Mouse (Mus musculus) heart, embryonic 14.5 days (tissue): ENCODE measurements around the gene Hist1h2bn. TPM values are rescaled to one million over a fixed set of nuclear protein-coding genes. Genes with fewer than 3 reads are reported as not detected.
"Not testable (repeated sequence)": the region's sequence is repeated elsewhere in the genome, so short reads cannot be mapped to it uniquely, and the experiment has no call there.

ENCODE experiments used
- ATAC-seq: fragments of 200-750 bp; cut with Nextera tagmentation; 2 replicates; pipeline ENCODE4 v1.8.0; 2017; ENCODE audit warnings: low read depth, moderate TSS enrichment; ENCODE audit not compliant: insufficient number of reproducible peaks, insufficient read depth, low FRiP score
- H3K27ac ChIP-seq, 2 experiments: fragments of 200-500 bp in 1 of 2; fragments of 300-500 bp in 1 of 2; sonication (generic) in 1 of 2; replicated peaks in 1 of 2; 2 replicates each; pipeline ENCODE4 v1.5.1; 2012 to 2014; ENCODE audit warnings: low read depth in 2 of 2, low read length in 2 of 2, control low read depth in 1 of 2, mild to moderate bottlenecking in 1 of 2, mixed read lengths in 1 of 2; ENCODE audit not compliant: control insufficient read depth in 1 of 2, insufficient read depth in 1 of 2
- H3K27me3 ChIP-seq: fragments of 300-500 bp; sonication (generic); 2 replicates; pipeline ENCODE4 v1.6.1; 2014; ENCODE audit warnings: mild to moderate bottlenecking, low read length, control low read depth; ENCODE audit not compliant: control insufficient read depth, insufficient read depth
- H3K36me3 ChIP-seq: fragments of 300-500 bp; sonication (generic); 2 replicates; pipeline ENCODE4 v1.6.1; 2014; ENCODE audit warnings: mild to moderate bottlenecking, control low read depth, low read length, mixed read lengths; ENCODE audit not compliant: control insufficient read depth, insufficient read depth
- H3K4me1 ChIP-seq, 2 experiments: fragments of 200-500 bp in 1 of 2; fragments of 300-500 bp in 1 of 2; sonication (generic) in 1 of 2; 2 replicates each; pipeline ENCODE4 v1.6.1; 2012 to 2014; ENCODE audit warnings: low read length in 2 of 2, control low read depth in 1 of 2, mixed read lengths in 1 of 2; ENCODE audit not compliant: control insufficient read depth in 2 of 2, insufficient read depth in 2 of 2
- H3K4me2 ChIP-seq: fragments of 300-500 bp; sonication (generic); 2 replicates; pipeline ENCODE4 v1.6.1; 2014; ENCODE audit warnings: mild to moderate bottlenecking, low read length
- H3K4me3 ChIP-seq, 2 experiments: fragments of 200-500 bp in 1 of 2; fragments of 300-500 bp in 1 of 2; sonication (generic) in 1 of 2; 2 replicates each; pipeline ENCODE4 v1.5.1; 2012 to 2014; ENCODE audit warnings: low read length in 2 of 2, mild to moderate bottlenecking in 2 of 2, control low read depth in 1 of 2, low read depth in 1 of 2, moderate library complexity in 1 of 2; ENCODE audit not compliant: control insufficient read depth in 1 of 2, insufficient read depth in 1 of 2
- H3K9ac ChIP-seq: fragments of 300-500 bp; sonication (generic); 2 replicates; pipeline ENCODE4 v1.6.1; 2014; ENCODE audit warnings: mild to moderate bottlenecking, low read length
- H3K9me3 ChIP-seq: fragments of 300-500 bp; sonication (generic); 2 replicates; pipeline ENCODE4 v1.6.1; 2016; ENCODE audit warnings: low read length, control low read depth; ENCODE audit not compliant: control insufficient read depth
- WGBS: fragments of 180-500 bp; shearing (Covaris S2); extraction: QIAGEN DNeasy Blood & Tissue Kit; methylation state at CpG from one replicate; pipeline ENCODE4 v1.1.7; 2014; 5-methylcytosine and 5-hydroxymethylcytosine counted together
- polyA plus RNA-seq: library from polyadenylated mRNA; unstranded; fragments of >200 nt; fragmentation: Nextera tagmentation; extraction: Ambion mirVana; gene quantifications from 2 replicates; pipeline ENCODE4 v1.2.1, GENCODE M21; 2014

The Hist1h2bn gene
- 2.2 and 2.7 TPM in 2 replicates for polyA plus RNA-seq

DNA sequence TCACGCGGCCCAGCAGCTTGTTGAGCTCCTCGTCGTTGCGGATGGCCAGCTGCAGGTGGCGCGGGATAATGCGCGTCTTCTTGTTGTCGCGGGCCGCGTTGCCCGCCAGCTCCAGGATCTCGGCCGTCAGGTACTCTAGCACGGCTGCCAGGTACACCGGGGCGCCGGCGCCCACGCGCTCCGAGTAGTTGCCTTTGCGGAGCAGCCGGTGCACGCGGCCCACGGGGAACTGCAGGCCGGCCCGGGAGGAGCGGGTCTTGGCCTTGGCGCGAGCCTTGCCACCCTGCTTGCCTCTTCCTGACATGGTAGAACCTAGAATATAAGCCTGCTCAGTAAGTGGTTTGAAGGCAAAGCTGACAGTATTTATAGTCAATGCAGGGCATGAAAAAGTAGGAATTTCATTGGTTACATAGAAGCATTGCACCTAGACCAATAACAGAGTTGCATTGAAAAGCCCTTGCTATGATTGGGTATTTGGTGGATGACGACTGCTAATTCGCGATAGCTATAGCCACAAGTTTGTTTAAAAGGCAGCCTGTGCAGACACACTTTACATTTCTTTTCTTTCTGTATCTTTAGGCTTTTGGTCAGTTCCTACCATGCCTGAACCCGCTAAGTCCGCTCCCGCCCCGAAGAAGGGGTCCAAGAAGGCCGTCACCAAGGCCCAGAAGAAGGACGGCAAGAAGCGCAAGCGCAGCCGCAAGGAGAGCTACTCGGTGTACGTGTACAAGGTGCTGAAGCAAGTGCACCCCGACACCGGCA, at the start of gene Hist1h2bn, which contains the start of gene Hist1h2ak:
TSS of gene Hist1h2bn (plus strand) at position 600 of the 762 bp plus-strand sequence.
TSS of gene Hist1h2ak (minus strand) at position 304 of the 762 bp plus-strand sequence.
- WGBS: under 1% methylated on average over 38 of the region's 50 CpGs
- H3K36me3 ChIP-seq, H3K27me3 ChIP-seq, H3K9me3 ChIP-seq: not testable (repeated sequence)
- Histone ChIP-seq H3K9ac (peak within 1 kb of the TSS; percentile 75), H3K4me3 (peak within 1 kb of the TSS; percentile 37 to 59), H3K27ac (peak within 1 kb of the TSS; percentile 88 to 94), H3K4me1 (peaks cover 2 to 28% of the 10 kb centered on the region in 2 experiments; a peak in 3 of 4 replicates), H3K4me2 (peak within 1 kb of the TSS; percentile 61)
- peak; percentile 90 for ATAC-seq

DNA sequence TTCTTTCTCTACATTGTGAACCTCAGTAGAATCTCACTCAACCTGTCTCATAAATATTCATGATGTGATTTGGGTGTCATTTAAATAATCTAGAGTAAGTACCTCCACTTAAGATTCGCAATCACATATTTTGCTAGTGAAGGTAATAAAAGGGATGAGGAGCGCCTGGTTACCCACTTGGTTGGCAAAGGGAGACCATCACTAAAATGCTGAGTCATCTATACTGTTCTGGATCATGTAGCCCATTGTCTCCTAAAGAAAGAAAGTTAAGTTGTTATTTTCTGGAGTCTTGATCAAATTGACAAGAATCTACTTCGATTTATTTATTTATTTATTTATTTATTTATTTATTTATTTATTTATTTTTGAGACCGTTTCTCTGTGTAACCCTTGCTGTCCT, 47.3 kb upstream of the Hist1h2bn start:
- 64% methylated on average over 4 of the region's 4 CpGs for WGBS
- no peak overlapping the region for H3K9ac ChIP-seq
- no peaks in the 10 kb centered on the region for H3K36me3 ChIP-seq
- H3K4me2 ChIP-seq: no peak overlapping the region
- ATAC-seq: no peak
- no peak overlapping the region for H3K27ac ChIP-seq
- H3K27me3 ChIP-seq: no peaks in the 10 kb centered on the region
- no peaks in the 10 kb centered on the region for H3K9me3 ChIP-seq
- H3K4me3 ChIP-seq: no peak overlapping the region
- H3K4me1 ChIP-seq: no peaks in the 10 kb centered on the region

DNA sequence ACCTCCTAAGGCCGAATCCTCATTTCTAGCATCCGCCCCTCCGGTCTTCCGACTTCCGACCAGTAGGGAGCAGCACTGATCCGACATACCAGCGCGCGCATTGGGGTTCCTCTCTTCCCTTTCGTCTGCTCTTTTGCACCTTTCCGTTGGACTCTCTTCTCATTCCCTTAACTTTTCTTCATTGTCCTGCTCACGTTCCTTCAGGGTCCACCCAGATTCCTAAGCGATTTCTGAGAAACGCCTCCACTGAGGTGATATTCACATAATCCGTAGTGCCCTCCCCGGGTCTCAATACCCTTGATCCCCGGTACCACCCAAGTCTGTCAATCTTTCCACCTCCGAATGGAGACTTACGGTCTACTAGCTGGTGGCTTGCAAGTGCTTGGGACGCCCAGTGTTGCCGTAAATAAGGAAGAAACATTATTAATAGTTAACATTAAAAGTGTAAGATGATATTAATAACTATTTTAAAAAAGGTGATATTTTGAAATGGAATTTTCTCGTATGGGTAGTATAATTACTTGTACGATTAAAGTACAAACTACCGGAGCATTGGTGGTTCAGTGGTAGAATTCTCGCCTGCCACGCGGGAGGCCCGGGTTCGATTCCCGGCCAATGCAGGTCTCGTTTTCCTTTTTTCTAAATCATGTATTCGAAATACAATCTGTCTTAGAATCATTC, 43.8 kb upstream of the Hist1h2bn start:
- Histone ChIP-seq H3K27me3 (no peaks in the 10 kb centered on the region), H3K4me2 (peak overlapping the region; percentile 79), H3K4me3 (peak overlapping the region; percentile 49 to 93), H3K36me3 (no peaks in the 10 kb centered on the region), H3K9ac (peak overlapping the region; percentile 65), H3K27ac (peak overlapping the region; percentile 77 to 98), H3K4me1 (peaks cover 2 to 4% of the 10 kb centered on the region in 2 experiments; a peak in 3 of 4 replicates), H3K9me3 (no peaks in the 10 kb centered on the region)
- WGBS: under 1% methylated on average over 32 of the region's 32 CpGs
- ATAC-seq: peak; percentile 71

DNA sequence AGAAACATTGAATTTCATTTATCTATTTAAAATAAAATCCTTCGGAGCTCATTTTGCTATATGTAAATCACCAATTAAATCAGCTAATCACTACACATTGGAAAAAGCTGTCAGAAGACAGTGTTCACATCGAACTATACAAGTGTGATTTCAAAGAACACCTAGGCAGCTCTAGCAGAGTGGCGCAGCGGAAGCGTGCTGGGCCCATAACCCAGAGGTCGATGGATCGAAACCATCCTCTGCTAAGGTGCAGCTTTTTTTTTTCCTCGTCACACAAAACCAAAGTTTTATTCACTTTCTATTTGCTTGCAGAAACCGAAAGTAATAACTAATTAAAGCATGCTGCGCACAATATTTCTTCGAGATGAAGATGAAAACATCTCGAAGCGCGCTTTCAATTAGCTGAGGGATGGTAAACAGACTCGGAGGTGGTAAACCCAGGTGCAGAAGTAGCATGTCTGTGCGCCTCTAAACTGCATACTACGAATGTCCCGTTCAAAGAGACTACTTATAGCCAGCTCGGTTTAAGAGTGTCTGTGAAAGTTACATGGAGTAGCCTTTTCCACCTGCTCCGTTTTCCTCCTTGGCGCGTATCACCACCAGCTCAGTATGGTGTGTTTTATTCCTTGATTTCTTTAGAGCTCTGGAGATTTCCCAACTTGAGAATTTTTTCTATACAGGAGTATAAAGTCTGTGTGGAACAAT, 43.0 kb upstream of the Hist1h2bn start:
- Histone ChIP-seq H3K4me1 (peaks cover 3 to 7% of the 10 kb centered on the region in 2 experiments; a peak in 3 of 4 replicates), H3K9ac (peak overlapping the region; percentile 74), H3K27ac (peak overlapping the region; percentile 59 to 66; a peak in 3 of 4 replicates), H3K9me3 (no peaks in the 10 kb centered on the region), H3K4me3 (peak overlapping the region; percentile 49 to 58), H3K4me2 (peak overlapping the region; percentile 79), H3K27me3 (no peaks in the 10 kb centered on the region), H3K36me3 (no peaks in the 10 kb centered on the region)
- 3% methylated on average over 22 of the region's 22 CpGs for WGBS
- peak; percentile 79; the same call in 1 of the 2 replicates for ATAC-seq

DNA sequence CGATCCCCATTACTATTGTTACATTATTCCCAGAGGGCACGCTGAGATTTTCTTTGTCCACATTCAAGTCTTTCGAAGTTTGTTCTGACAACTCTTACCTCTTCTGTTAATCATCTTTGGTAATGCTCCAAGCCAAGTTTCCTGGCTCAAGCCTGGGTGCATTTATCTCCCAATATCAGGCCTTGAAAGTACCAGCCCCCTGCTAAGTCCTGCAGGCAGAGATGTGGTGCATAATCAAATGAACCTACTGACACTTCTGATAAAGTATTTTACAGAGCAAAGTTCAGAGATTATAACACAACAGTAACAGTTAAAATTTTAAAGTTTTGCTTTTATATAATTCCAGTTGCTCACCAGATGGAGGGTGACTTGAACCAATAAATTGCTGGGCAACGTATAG, 42.2 kb upstream of the Hist1h2bn start:
- 31% methylated on average over 4 of the region's 4 CpGs for WGBS
- H3K4me1 ChIP-seq: peaks cover 3 to 7% of the 10 kb centered on the region in 2 experiments; a peak in 3 of 4 replicates
- H3K27me3 ChIP-seq: no peaks in the 10 kb centered on the region
- H3K9me3 ChIP-seq: no peaks in the 10 kb centered on the region
- no peak for ATAC-seq
- peak overlapping the region in 1 of 2 experiments; percentile 49; a peak in 2 of 4 replicates for H3K4me3 ChIP-seq
- H3K36me3 ChIP-seq: no peaks in the 10 kb centered on the region
- H3K27ac ChIP-seq: peak overlapping the region in 1 of 2 experiments; percentile 59; a peak in 2 of 4 replicates
- peak overlapping the region; percentile 74; the same call in 1 of the 2 replicates for H3K9ac ChIP-seq
- peak overlapping the region; percentile 79 for H3K4me2 ChIP-seq

DNA sequence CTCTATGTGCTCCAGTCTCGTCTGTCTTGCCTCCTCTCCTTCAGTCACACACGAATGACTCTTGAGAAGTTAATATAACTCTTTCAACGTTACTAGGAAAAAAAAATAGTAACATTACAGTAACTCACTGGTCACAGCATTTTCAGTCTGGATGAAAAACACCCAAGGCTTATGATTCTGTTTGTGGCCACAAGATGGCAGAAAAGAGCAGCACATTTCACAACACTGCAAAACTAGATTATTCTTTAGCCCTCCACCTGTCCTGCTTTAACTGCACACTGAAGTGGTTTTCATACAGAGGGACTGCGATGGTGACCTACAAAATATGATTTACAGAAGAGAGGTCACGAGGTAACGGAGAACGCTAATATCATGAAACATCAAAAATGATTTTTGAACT, 39.2 kb upstream of the Hist1h2bn start:
- H3K9me3 ChIP-seq: no peaks in the 10 kb centered on the region
- peaks cover 3 to 17% of the 10 kb centered on the region in 2 experiments; a peak in 3 of 4 replicates for H3K4me1 ChIP-seq
- peak overlapping the region in 1 of 2 experiments; percentile 37; a peak in 1 of 4 replicates for H3K4me3 ChIP-seq
- 1% methylated on average over 7 of the region's 7 CpGs for WGBS
- no peaks in the 10 kb centered on the region for H3K36me3 ChIP-seq
- H3K27ac ChIP-seq: peak overlapping the region; percentile 32 to 92; a peak in 2 of 4 replicates
- H3K27me3 ChIP-seq: no peaks in the 10 kb centered on the region
- ATAC-seq: no peak
- H3K9ac ChIP-seq: peak overlapping the region; percentile 75; the same call in 1 of the 2 replicates
- peak overlapping the region; percentile 74 for H3K4me2 ChIP-seq
